Mouse (Mus musculus): ENCODE data around the gene Cutc.

DNA sequence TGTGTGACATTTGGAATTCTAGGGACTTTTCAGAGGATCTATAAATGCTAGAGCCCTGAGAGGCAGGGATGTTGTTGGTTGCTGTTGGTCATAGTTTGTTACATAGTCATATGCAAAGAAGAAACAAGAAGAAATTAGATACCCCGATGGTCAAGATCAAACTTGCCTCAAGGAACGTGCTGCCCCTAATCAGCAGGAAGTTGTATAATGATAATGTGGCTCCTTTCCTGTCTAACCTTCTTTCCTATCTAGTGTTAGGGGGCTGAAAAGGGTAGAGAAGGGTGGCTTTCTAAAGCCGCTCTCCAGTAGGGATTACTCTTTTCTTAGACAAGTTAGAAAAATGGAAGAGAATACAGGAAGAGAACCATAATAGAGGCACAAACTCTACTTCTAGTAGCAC, 7.1 kb upstream of the Cutc start:
- no peak for TF ChIP-seq CTCF (IDR thresholded peaks at IDR 0.05; ENCODE audit: extremely low read depth, insufficient read depth, insufficient read length, insufficient replicate concordance)
- TF ChIP-seq POLR2A (IDR thresholded peaks at IDR 0.05; ENCODE audit: low read depth, low read length): no peak
